Mouse (Mus musculus): ENCODE measurements around the gene Srrm2.

GRCm38 (mm10) chr17:23862926-23863325, 72.6 kb downstream of the Srrm2 start:
- no peak for TF ChIP-seq EP300 (IDR thresholded peaks at IDR 0.05; ENCODE audit: low read depth)
- TF ChIP-seq CTCF (IDR thresholded peaks at IDR 0.05; ENCODE audit: low read depth): no peak

Data from heart, postnatal 0 days (tissue).